Mouse (Mus musculus): Measurements from ENCODE around the gene Tmem92.

The Tmem92 gene

GRCm38 (mm10) chr11:94728545-94728944, 54.0 kb downstream of the Tmem92 start:
- no peak for DNase-seq (ENCODE audit: low spot score in 2 of 2)

- DNase-seq (ENCODE audit: low spot score in 2 of 2): no peak
Measured at GRCm38 (mm10) chr11:94727306-94727705, 55.2 kb downstream of the Tmem92 start.
